Mouse (Mus musculus) urinary bladder, postnatal 14 days (tissue): ENCODE results near the gene Rragc.

Source experiments
- DNase-seq: peaks from one replicate; pipeline ENCODE4 v3.0.0; 2021; ENCODE audit warnings: low spot score

Rragc gene

DNA sequence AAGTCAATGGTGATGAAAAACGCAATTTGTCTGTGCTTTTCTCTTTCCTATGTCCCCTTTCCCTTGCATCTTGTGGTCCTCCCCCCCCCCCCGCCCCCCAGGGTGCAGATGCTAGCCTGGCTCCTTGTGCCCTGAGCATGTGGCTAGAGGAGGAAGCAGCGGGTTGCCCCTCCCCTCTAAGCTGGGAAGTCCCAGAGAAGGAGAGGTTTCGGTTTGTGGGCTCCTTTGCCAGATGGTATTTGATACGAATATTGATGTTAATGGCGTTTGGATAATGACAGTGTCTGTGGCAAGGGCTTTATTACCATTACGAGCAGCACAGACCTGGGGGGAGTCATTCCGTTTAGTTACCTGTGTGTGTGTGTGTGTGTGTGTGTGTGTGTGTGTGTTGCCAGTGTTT lies 34.8 kb downstream of the Rragc start:
- DNase-seq, result no peak

DNA sequence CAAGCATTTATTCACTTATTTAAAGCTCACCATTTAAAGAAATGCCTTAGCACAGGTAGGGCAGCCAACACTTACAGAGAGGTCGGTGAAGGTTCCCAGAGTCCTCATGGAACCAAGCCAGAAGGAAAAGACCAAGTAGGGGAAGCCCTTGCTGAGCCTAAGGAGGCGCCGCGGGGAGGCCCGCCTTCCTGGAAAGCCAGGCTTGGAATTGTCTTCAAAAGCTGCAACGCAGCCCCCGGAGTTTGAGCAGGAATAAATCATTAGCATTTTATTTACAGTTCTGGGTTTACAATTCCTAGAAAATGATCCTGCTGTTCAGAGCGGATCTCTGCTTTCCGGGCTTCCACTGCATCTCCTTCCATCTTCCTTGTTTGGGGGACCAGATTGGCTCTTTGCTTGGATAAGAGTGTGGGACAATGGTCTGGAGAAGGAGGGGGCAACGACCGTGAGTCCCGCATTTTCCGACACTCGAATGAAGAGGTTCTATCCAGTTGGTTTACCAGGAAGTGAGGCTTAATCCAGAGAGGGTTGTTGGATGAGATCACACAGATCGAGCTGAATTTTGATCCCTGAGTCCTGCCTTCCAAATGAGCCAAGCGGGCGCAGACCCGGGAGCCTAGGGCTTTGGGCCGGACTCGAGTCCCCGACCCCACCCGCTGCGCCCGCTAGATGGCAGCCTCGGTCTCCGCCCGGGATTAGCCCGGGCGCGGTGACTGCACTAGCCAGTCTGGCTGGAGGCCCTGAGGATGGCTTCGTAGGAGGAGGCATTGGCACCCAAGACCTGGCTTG lies 39.7 kb downstream of the Rragc start:
- DNase-seq, result peak; percentile 80

DNA sequence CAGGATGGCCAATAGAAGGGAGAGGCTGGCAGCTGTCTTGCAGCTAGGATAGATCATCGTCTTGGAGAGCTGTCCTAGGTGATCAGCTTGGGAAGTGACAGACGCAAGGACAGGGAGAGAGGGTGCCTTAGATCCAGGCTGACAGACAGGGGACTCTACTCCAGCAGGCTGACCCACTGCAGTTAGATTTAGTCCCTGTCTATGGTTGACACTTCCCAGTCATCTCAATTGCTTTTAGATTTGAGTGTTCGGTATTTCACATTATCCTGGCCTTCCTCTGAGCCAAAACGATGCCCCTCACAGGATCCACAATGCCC lies 40.2 kb downstream of the Rragc start:
- no peak for DNase-seq

DNA sequence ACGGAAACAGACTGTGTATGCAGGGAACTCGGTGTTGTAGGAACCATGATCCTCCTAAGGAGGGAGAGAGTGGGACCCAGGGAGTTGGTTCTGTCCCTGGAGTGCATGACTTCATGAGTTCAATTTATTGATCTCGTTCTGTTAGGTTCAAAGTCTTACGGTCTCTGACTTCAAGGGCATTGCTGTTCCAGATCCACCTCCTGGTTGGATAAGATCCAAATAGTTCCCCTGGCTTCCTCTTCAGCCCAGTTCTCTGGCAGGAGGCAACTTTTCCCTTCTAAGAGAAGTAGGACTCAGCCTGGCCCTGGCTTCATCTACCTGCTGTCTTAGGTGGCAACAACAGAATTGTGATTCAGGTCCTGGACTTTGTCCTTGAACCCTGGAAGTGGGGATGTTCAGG lies 40.6 kb downstream of the Rragc start:
- no peak for DNase-seq

DNA sequence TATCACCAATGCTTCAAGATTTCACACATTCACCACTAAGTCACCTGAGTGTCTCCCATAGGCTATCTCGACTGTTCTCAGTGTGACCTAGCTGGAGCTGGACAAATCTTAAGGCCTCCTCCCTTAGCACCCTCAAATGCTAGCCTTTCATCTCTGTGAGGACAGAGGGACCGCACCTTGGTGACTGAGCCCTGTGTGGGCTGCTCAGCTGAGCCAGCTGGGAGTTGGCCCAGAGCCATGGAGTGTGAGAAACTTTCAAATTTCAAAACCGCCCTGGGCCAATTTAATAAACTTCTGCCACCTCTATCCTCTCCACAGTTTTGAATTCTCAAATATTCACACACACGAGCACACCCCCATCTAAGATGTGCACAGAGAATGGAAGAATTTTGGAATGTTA lies 43.7 kb downstream of the Rragc start:
- no peak for DNase-seq

DNA sequence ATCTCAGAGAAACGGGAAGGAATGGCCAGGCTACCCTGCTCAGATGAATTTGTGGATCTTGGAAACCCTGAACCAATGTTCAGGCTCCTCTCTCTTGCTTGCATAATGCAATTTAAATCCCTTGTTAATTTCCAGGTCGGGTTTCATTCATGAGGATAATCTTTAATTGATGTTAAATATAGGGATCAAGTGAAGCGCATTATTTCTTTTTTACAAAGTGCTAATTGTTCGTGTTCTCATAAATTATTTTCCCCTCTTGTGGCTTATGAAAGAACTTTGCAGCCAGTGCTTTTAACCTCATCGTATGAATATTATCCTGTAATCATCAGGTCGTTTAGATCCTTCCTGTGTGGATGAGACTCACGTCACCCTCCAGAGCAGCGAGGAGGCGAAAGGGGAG lies 45.5 kb downstream of the Rragc start:
- DNase-seq, result no peak

DNA sequence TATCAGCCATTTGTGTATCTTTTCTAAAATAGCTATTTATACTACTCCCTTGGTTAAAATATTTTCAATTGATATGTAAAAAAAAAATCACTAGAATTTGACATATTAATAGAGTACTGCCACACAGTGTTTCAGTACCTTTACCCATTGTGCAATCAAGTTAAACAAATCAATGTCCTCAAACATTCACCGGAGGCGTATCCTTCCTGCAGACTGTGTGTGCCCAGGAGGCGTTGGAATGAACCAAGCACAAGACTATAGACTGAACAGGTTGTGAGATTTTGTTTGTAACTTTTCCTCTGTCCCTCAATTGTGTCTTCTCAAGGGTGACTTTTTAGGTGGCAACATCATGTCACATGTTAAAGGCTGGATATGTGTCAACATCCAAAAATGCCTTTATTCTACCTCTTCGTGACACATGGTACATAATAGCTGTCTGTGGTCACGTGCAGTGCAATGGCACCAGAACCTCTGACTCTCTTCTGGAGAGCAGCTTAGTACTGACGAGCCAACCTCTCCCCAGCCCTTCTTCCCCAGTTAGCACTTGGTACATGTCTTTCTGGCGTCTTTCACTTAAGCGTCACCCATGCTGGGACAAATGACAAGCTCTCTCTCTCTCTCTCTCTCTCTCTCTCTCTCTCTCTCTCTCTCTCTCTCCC lies 51.5 kb downstream of the Rragc start:
- no peak for DNase-seq

DNA sequence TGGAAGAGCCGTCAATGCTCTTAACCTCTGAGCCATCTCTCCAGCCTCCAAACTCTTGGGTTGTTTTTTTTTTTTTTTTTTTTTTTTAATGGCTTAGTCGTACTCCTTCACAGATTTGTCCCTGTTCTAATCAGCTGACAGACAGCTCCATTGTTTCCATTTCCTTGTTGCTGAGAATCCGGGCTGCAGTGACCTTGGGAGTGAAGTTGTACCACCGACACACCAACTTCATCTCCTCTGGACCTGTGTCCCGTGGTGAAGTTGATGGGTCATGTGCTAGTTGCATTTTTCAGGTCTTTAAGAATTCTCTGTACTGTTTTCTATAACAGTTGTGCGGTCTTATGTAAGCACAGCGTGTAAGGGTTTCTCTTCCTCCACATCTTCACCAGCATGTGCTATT lies 52.2 kb downstream of the Rragc start:
- DNase-seq, result no peak

DNA sequence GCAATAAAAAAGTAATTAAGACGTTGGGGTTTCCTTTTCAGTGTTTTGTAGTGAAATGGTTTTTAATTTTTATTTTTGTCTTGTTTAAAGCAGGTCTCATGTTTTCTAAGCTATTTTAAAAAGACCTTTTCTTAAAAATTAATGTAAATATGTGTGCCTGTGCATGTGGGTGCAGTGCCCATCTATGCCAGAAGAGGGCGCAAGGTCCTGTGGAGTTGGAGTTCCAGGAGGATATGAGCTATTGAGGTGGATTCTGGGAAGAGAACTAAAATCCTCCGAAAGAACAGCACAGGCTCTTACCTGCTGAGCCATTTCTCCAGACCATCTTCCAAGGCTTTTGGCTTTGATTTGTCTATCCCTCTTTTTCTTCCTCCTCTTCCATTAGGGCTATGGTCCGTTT lies 53.8 kb downstream of the Rragc start:
- no peak for DNase-seq

DNA sequence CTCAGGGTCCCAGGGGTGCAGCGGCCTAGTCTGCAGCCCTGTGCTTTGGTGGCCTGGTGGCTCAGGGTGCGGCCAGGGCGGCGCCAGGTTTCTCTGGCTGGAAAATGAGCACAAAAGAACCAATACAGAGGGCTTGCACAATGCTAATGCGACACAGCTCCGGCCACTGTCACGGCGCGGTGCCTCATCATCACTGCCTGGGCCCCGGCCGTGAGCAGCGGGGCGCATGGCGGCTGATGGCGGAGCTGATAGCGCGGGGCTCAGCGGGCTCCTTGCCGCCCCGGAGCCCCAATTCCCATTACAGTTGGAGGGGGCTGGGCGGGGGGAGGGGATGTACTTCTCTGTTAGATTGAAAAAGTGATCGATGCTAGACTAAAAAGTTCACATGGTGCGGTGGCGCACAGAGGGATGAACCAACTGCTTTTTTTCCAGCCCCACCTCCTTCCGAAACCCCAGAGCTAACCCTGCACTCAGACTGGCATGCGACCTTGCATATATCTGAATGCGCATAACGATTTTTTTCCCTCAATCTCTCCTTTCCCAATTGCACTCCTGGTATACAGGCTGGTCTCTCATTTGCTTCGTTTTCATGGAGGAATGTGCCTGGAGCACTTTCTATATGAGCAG lies 55.3 kb downstream of the Rragc start:
- no peak for DNase-seq

DNA sequence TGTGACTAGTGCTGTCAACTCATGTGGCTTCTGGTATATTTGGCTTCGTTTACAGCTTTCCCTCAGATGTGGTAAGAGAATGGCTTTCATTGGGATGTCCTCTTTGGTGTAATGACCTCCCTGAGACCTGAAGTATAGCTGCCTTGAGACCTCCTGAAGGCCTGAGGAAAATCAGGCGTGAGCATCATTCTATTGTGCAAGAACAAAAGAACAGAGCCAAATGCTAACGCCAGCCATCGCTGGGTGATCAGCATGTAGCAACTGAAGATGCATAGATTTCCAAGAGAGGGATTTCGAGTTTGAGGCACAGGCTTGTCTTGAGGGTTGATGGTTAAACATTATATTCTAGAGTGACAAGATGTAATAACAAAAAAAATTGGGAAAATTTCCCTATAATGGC lies 64.9 kb downstream of the Rragc start:
- DNase-seq, result no peak
